Mouse (Mus musculus): Measurements from ENCODE around the gene Naa20. TPM values are rescaled to one million over a fixed set of nuclear protein-coding genes. Genes with fewer than 3 reads are reported as not detected.

Naa20 gene
- polyA plus RNA-seq, 1 experiment from 2014 or later: 39.7 TPM

- Histone ChIP-seq H3K36me3 (ENCODE audit: control insufficient read depth, insufficient read depth) (no peaks in the 10 kb centered on the region), H3K9me3 (replicated peaks; ENCODE audit: control insufficient read depth, low read length) (no peaks in the 10 kb centered on the region), H3K9ac (ENCODE audit: low read depth, low read length) (no peak overlapping the region), H3K4me3 (ENCODE audit: low read depth, low read length) (no peak overlapping the region), H3K4me2 (ENCODE audit: low read depth, low read length) (no peak overlapping the region), H3K27me3 (ENCODE audit: control insufficient read depth, insufficient read depth, low read depth, low read length) (no peaks in the 10 kb centered on the region), H3K27ac (ENCODE audit: low read length) (no peak overlapping the region), H3K4me1 (ENCODE audit: control insufficient read depth, low read depth, low read length) (no peaks in the 10 kb centered on the region)
- 71% methylated on average over 3 of the region's 3 CpGs for WGBS (ENCODE audit: insufficient replicate concordance)
- no peak for ATAC-seq (ENCODE audit: low read depth)
Measured at GRCm38 (mm10) chr2:145866238-145866637, 35.7 kb upstream of the Naa20 start.

GRCm38 (mm10) chr2:145866695-145867449 is 35.0 kb upstream of the Naa20 start:
- no peak for ATAC-seq (ENCODE audit: low read depth)
- H3K27ac ChIP-seq (ENCODE audit: low read length): no peak overlapping the region
- no peak overlapping the region for H3K4me2 ChIP-seq (ENCODE audit: low read depth, low read length)
- H3K9me3 ChIP-seq (replicated peaks; ENCODE audit: control insufficient read depth, low read length): no peaks in the 10 kb centered on the region
- H3K4me1 ChIP-seq (ENCODE audit: control insufficient read depth, low read depth, low read length): no peaks in the 10 kb centered on the region
- H3K4me3 ChIP-seq (ENCODE audit: low read depth, low read length): no peak overlapping the region
- no peaks in the 10 kb centered on the region for H3K27me3 ChIP-seq (ENCODE audit: control insufficient read depth, insufficient read depth, low read depth, low read length)
- H3K9ac ChIP-seq (ENCODE audit: low read depth, low read length): no peak overlapping the region
- H3K36me3 ChIP-seq (ENCODE audit: control insufficient read depth, insufficient read depth): no peaks in the 10 kb centered on the region
- WGBS (ENCODE audit: insufficient replicate concordance): 68% methylated on average over 11 of the region's 11 CpGs

GRCm38 (mm10) chr2:145871308-145871707 is 30.6 kb upstream of the Naa20 start:
- no peak for ATAC-seq (ENCODE audit: low read depth)
- Histone ChIP-seq H3K4me1 (ENCODE audit: control insufficient read depth, low read depth, low read length) (no peaks in the 10 kb centered on the region), H3K4me3 (ENCODE audit: low read depth, low read length) (no peak overlapping the region), H3K9me3 (replicated peaks; ENCODE audit: control insufficient read depth, low read length) (no peaks in the 10 kb centered on the region), H3K27ac (ENCODE audit: low read length) (no peak overlapping the region), H3K36me3 (ENCODE audit: control insufficient read depth, insufficient read depth) (no peaks in the 10 kb centered on the region), H3K9ac (ENCODE audit: low read depth, low read length) (no peak overlapping the region), H3K27me3 (ENCODE audit: control insufficient read depth, insufficient read depth, low read depth, low read length) (no peaks in the 10 kb centered on the region), H3K4me2 (ENCODE audit: low read depth, low read length) (no peak overlapping the region)
- WGBS (ENCODE audit: insufficient replicate concordance): 68% methylated on average over 4 of the region's 4 CpGs

- no peak overlapping the region for H3K4me2 ChIP-seq (ENCODE audit: low read depth, low read length)
- H3K4me1 ChIP-seq (ENCODE audit: control insufficient read depth, low read depth, low read length): no peaks in the 10 kb centered on the region
- ATAC-seq (ENCODE audit: low read depth): no peak
- H3K4me3 ChIP-seq (ENCODE audit: low read depth, low read length): no peak overlapping the region
- no peak overlapping the region for H3K9ac ChIP-seq (ENCODE audit: low read depth, low read length)
- H3K9me3 ChIP-seq (replicated peaks; ENCODE audit: control insufficient read depth, low read length): no peaks in the 10 kb centered on the region
- H3K36me3 ChIP-seq (ENCODE audit: control insufficient read depth, insufficient read depth): no peaks in the 10 kb centered on the region
- WGBS (ENCODE audit: insufficient replicate concordance): 52% methylated on average over 1 of the region's 1 CpGs
- H3K27me3 ChIP-seq (ENCODE audit: control insufficient read depth, insufficient read depth, low read depth, low read length): no peaks in the 10 kb centered on the region
- H3K27ac ChIP-seq (ENCODE audit: low read length): no peak overlapping the region
Measured at GRCm38 (mm10) chr2:145872099-145872498, 29.8 kb upstream of the Naa20 start.

GRCm38 (mm10) chr2:145873953-145874352 is 27.9 kb upstream of the Naa20 start:
- H3K9me3 ChIP-seq (replicated peaks; ENCODE audit: control insufficient read depth, low read length): no peaks in the 10 kb centered on the region
- no peaks in the 10 kb centered on the region for H3K4me1 ChIP-seq (ENCODE audit: control insufficient read depth, low read depth, low read length)
- no peaks in the 10 kb centered on the region for H3K27me3 ChIP-seq (ENCODE audit: control insufficient read depth, insufficient read depth, low read depth, low read length)
- no peak for ATAC-seq (ENCODE audit: low read depth)
- WGBS (ENCODE audit: insufficient replicate concordance): 71% methylated on average over 1 of the region's 1 CpGs
- H3K4me3 ChIP-seq (ENCODE audit: low read depth, low read length): no peak overlapping the region
- H3K27ac ChIP-seq (ENCODE audit: low read length): no peak overlapping the region
- no peak overlapping the region for H3K4me2 ChIP-seq (ENCODE audit: low read depth, low read length)
- H3K36me3 ChIP-seq (ENCODE audit: control insufficient read depth, insufficient read depth): no peaks in the 10 kb centered on the region
- H3K9ac ChIP-seq (ENCODE audit: low read depth, low read length): no peak overlapping the region

GRCm38 (mm10) chr2:145874879-145875482 is 26.9 kb upstream of the Naa20 start:
- ATAC-seq (ENCODE audit: low read depth): no peak
- H3K27ac ChIP-seq (ENCODE audit: low read length): no peak overlapping the region
- H3K36me3 ChIP-seq (ENCODE audit: control insufficient read depth, insufficient read depth): no peaks in the 10 kb centered on the region; the same call in 1 of the 2 replicates
- no peaks in the 10 kb centered on the region for H3K9me3 ChIP-seq (replicated peaks; ENCODE audit: control insufficient read depth, low read length)
- no peak overlapping the region for H3K9ac ChIP-seq (ENCODE audit: low read depth, low read length)
- no peak overlapping the region for H3K4me2 ChIP-seq (ENCODE audit: low read depth, low read length)
- no peaks in the 10 kb centered on the region for H3K4me1 ChIP-seq (ENCODE audit: control insufficient read depth, low read depth, low read length)
- no peaks in the 10 kb centered on the region for H3K27me3 ChIP-seq (ENCODE audit: control insufficient read depth, insufficient read depth, low read depth, low read length)
- WGBS (ENCODE audit: insufficient replicate concordance): 46% methylated on average over 3 of the region's 3 CpGs
- H3K4me3 ChIP-seq (ENCODE audit: low read depth, low read length): no peak overlapping the region

- 58% methylated on average over 3 of the region's 3 CpGs for WGBS (ENCODE audit: insufficient replicate concordance)
- ATAC-seq (ENCODE audit: low read depth): no peak
- Histone ChIP-seq H3K27me3 (ENCODE audit: control insufficient read depth, insufficient read depth, low read depth, low read length) (no peaks in the 10 kb centered on the region), H3K27ac (ENCODE audit: low read length) (no peak overlapping the region), H3K36me3 (ENCODE audit: control insufficient read depth, insufficient read depth) (no peaks in the 10 kb centered on the region; the same call in 1 of the 2 replicates), H3K4me1 (ENCODE audit: control insufficient read depth, low read depth, low read length) (no peaks in the 10 kb centered on the region), H3K4me3 (ENCODE audit: low read depth, low read length) (no peak overlapping the region), H3K9ac (ENCODE audit: low read depth, low read length) (no peak overlapping the region), H3K9me3 (replicated peaks; ENCODE audit: control insufficient read depth, low read length) (no peaks in the 10 kb centered on the region), H3K4me2 (ENCODE audit: low read depth, low read length) (no peak overlapping the region)
Measured at GRCm38 (mm10) chr2:145877191-145877590, 24.7 kb upstream of the Naa20 start.

GRCm38 (mm10) chr2:145880887-145881747 is 20.8 kb upstream of the Naa20 start:
- H3K4me2 ChIP-seq (ENCODE audit: low read depth, low read length): no peak overlapping the region
- H3K36me3 ChIP-seq (ENCODE audit: control insufficient read depth, insufficient read depth): no peaks in the 10 kb centered on the region; the same call in 1 of the 2 replicates
- H3K9ac ChIP-seq (ENCODE audit: low read depth, low read length): no peak overlapping the region
- H3K9me3 ChIP-seq (replicated peaks; ENCODE audit: control insufficient read depth, low read length): no peaks in the 10 kb centered on the region
- no peak for ATAC-seq (ENCODE audit: low read depth)
- no peaks in the 10 kb centered on the region for H3K4me1 ChIP-seq (ENCODE audit: control insufficient read depth, low read depth, low read length)
- no peak overlapping the region for H3K27ac ChIP-seq (ENCODE audit: low read length)
- H3K27me3 ChIP-seq (ENCODE audit: control insufficient read depth, insufficient read depth, low read depth, low read length): no peaks in the 10 kb centered on the region
- no peak overlapping the region for H3K4me3 ChIP-seq (ENCODE audit: low read depth, low read length)
- WGBS (ENCODE audit: insufficient replicate concordance): 42% methylated on average over 11 of the region's 11 CpGs
